Comparison of ENCODE assay signal across 17 mouse cellular contexts in the genomic region with DNA sequence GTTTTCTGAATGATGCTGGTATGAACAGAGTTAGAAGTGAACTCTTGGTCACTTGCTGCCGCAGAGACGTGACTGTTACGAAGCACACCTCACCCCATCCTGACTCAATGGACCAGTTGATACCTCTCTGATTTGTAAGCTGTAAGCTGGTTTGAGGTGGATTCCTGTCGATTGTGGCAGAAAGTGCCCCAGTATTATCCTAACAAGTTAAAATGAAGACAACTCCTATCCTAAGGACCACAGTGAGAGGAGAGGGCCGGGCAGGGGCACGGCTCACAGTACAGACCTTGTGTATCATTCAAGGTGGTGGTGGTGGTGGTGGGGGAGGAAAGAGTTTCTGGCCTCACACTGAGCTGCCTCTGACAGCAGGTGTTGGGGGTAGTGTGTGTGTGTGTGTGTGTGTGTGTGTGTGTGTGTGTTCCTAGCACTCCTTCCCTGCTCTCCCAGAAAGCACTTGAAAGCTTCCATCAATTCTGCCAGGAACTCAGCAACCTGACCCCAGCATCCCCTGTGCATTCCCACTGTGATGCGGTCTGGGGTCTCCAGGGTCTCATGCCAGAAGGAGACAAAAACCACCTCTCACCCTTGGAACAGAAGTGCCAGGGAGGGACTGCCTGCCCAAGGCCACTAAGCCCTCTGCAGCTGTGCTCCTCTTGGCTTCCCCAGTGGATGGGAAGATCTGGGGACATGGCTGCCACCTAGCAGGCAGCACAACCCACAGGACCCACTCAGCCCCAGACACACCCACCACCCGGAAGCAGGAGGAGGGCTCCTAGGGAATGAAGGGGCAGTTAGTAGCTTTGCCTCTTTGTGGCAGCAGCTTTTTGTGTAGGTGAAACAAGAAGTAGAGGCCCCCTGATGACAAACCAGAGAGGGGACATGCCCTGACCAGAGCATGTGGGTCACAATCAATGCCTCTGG. TPM values are rescaled to one million over a fixed set of nuclear protein-coding genes. Genes with fewer than 3 reads are reported as not detected.
DNase-seq lines count a peak whose midpoint lies in the region; ATAC-seq and TF ChIP-seq lines count a peak whose summit lies in the region.
"Had no signal": no experiment of that assay in that cellular context is flagged by ENCODE, and none has a peak within 500 bp of the region (broad histone marks: within the 10 kb centered on the region; RNA-seq: fewer than 3 reads in every experiment).

No protein-coding gene starts in this region.

- no peak for DNase-seq in lung, postnatal 0 days (ENCODE audit: low spot score)
- DNase-seq in lung, postnatal 25 days (ENCODE audit: low spot score): no peak
- peak; percentile 39 for DNase-seq in CH12.LX (ENCODE audit: extremely low read depth)
- no peak for DNase-seq in limb, embryonic 11.5 days (ENCODE audit: low spot score)
- peak; percentile 62 to 75 for DNase-seq in thymus, postnatal 10 days (ENCODE audit: low spot score in 2 of 2)
- no peak for DNase-seq in layer of hippocampus, adult 18-20 months (ENCODE audit: low spot score in 2 of 2)
- no peak for DNase-seq in adrenal gland, postnatal 36 days
- no peak for DNase-seq in cerebellum, postnatal 4 days (ENCODE audit: low spot score in 2 of 2)
- DNase-seq: adrenal gland, postnatal 10 days; cerebellum, adult 11-12 months; kidney, postnatal 4 days; lung, adult 2 months; right cerebral cortex, postnatal 25 days had no signal

- H3K9me3 ChIP-seq in lung, postnatal 0 days (ENCODE audit: low read length): no peaks in the 10 kb centered on the region
- H3K9me3 ChIP-seq in CH12.LX (replicated peaks; ENCODE audit: low read length): no peaks in the 10 kb centered on the region
- no peaks in the 10 kb centered on the region for H3K9me3 ChIP-seq in limb, embryonic 11.5 days (ENCODE audit: control insufficient read depth, low read length)
- H3K9me3 ChIP-seq: embryonic facial prominence, embryonic 13.5 days; intestine, embryonic 15.5 days; neural tube, embryonic 12.5 days had no signal

- in situ Hi-C loops in CH12.LX (cut with MboI; ENCODE audit: low pct_ligation_motif_present, low pct_unique_long_range_greater_than_20kb, low sequenced_read_pairs): no loop called here

- dilution Hi-C loops in CH12.LX (cut with MboI; ENCODE audit: extremely low pct_ligation_motif_present, extremely low pct_unique_long_range_greater_than_20kb, low sequenced_read_pairs): no loop called here

- H3K27me3 ChIP-seq in lung, postnatal 0 days (replicated peaks; ENCODE audit: insufficient read depth, low read length): no peaks in the 10 kb centered on the region
- no peaks in the 10 kb centered on the region for H3K27me3 ChIP-seq in CH12.LX (replicated peaks)
- no peaks in the 10 kb centered on the region for H3K27me3 ChIP-seq in limb, embryonic 11.5 days (ENCODE audit: control insufficient read depth, insufficient read depth, low read length)
- H3K27me3 ChIP-seq: embryonic facial prominence, embryonic 13.5 days; intestine, embryonic 15.5 days; neural tube, embryonic 12.5 days had no signal

- no peak overlapping the region for H3K4me3 ChIP-seq in lung, postnatal 0 days (ENCODE audit: low read depth, low read length)
- no peak overlapping the region for H3K4me3 ChIP-seq in CH12.LX (replicated peaks in 1 of 3; ENCODE audit: low read depth in 2 of 3, low read length in 2 of 3, poor library complexity in 1 of 3)
- H3K4me3 ChIP-seq in limb, embryonic 11.5 days (ENCODE audit: low read depth, low read length): no peak overlapping the region
- H3K4me3 ChIP-seq: embryonic facial prominence, embryonic 13.5 days; intestine, embryonic 15.5 days; neural tube, embryonic 12.5 days had no signal

- TF ChIP-seq CTCF in lung, postnatal 0 days (IDR thresholded peaks at IDR 0.05): 0 out of 2 replicates have a peak, but pooled peaks have one; percentile 3
- 0 out of 4 replicates have a peak, but pooled peaks of 1 of the 2 experiments have one; percentile 9 for TF ChIP-seq CTCF in CH12.LX (conservative IDR thresholded peaks at IDR 0.05 in 1 of 2, IDR thresholded peaks at IDR 0.05 in 1 of 2; ENCODE audit: low read depth in 2 of 2, low read length in 2 of 2)

- WGBS in lung, postnatal 0 days: 84% methylated on average over 8 of the region's 8 CpGs
- WGBS in limb, embryonic 11.5 days: 82% methylated on average over 8 of the region's 8 CpGs

- H3K9ac ChIP-seq in lung, postnatal 0 days (replicated peaks; ENCODE audit: low read depth): no peak overlapping the region
- H3K9ac ChIP-seq in CH12.LX (ENCODE audit: insufficient read depth, low read depth): no peak overlapping the region
- 0 out of 2 replicates have a peak overlapping the region, but pooled peaks have one; percentile 27 for H3K9ac ChIP-seq in limb, embryonic 11.5 days (ENCODE audit: low read length)
- H3K9ac ChIP-seq: embryonic facial prominence, embryonic 13.5 days; intestine, embryonic 15.5 days; neural tube, embryonic 12.5 days had no signal

- H3K4me1 ChIP-seq in lung, postnatal 0 days (ENCODE audit: insufficient read depth, low read depth, low read length): peaks cover 4% of the 10 kb centered on the region; the same call in 1 of the 2 replicates
- H3K4me1 ChIP-seq in CH12.LX (ENCODE audit: control insufficient read depth in 1 of 2, insufficient read depth in 2 of 2): peaks cover 37 to 60% of the 10 kb centered on the region in 2 experiments
- 0 out of 2 replicates have a peak, but pooled peaks cover 2% of the 10 kb centered on the region for H3K4me1 ChIP-seq in limb, embryonic 11.5 days (ENCODE audit: control insufficient read depth, insufficient read depth, low read length)
- H3K4me1 ChIP-seq: intestine, embryonic 15.5 days had no signal

- H3K79me2 ChIP-seq in CH12.LX (replicated peaks; ENCODE audit: control insufficient read depth, extremely low read depth, insufficient read depth, poor library complexity, severe bottlenecking): no peaks in the 10 kb centered on the region

- H3K4me2 ChIP-seq in lung, postnatal 0 days (replicated peaks; ENCODE audit: low read depth, low read length): no peak overlapping the region
- 0 out of 2 replicates have a peak overlapping the region, but pooled peaks have one; percentile 48 for H3K4me2 ChIP-seq in CH12.LX (ENCODE audit: insufficient read depth, low read depth, poor library complexity, severe bottlenecking)
- H3K4me2 ChIP-seq in limb, embryonic 11.5 days (ENCODE audit: low read depth, severe bottlenecking): no peak overlapping the region
- H3K4me2 ChIP-seq: embryonic facial prominence, embryonic 13.5 days; intestine, embryonic 15.5 days; neural tube, embryonic 12.5 days had no signal

- no peak; the same call in 1 of the 2 replicates for TF ChIP-seq RAD21 in CH12.LX (IDR thresholded peaks at IDR 0.05; ENCODE audit: low read depth, low read length)

- no peak; the same call in 1 of the 2 replicates for TF ChIP-seq POLR2A in CH12.LX (IDR thresholded peaks at IDR 0.05; ENCODE audit: low read depth, low read length)

- H3K36me3 ChIP-seq in lung, postnatal 0 days (ENCODE audit: insufficient read depth, low read length): peaks cover 12% of the 10 kb centered on the region; the same call in 1 of the 2 replicates
- H3K36me3 ChIP-seq in CH12.LX (replicated peaks in 1 of 2; ENCODE audit: control insufficient read depth in 1 of 2, insufficient read depth in 1 of 2, low read length in 1 of 2): peaks cover 42 to 61% of the 10 kb centered on the region in 2 experiments
- peaks cover 12% of the 10 kb centered on the region for H3K36me3 ChIP-seq in limb, embryonic 11.5 days (ENCODE audit: control insufficient read depth, insufficient read depth, low read length)

- H3K27ac ChIP-seq in lung, postnatal 0 days (ENCODE audit: low read length): no peak overlapping the region
- H3K27ac ChIP-seq in CH12.LX (ENCODE audit: insufficient read depth, low read depth): peak overlapping the region; percentile 29
- H3K27ac ChIP-seq in limb, embryonic 11.5 days (replicated peaks; ENCODE audit: low read depth, low read length): no peak overlapping the region
- H3K27ac ChIP-seq: embryonic facial prominence, embryonic 13.5 days; intestine, embryonic 15.5 days; neural tube, embryonic 12.5 days had no signal

- ATAC-seq in lung, postnatal 0 days: no peak
- ATAC-seq in limb, embryonic 11.5 days (ENCODE audit: insufficient number of reproducible peaks, low FRiP score, low TSS enrichment, low read depth): no peak

- no peak for TF ChIP-seq EP300 in lung, postnatal 0 days (IDR thresholded peaks at IDR 0.05)
- no peak for TF ChIP-seq EP300 in CH12.LX (IDR thresholded peaks at IDR 0.05; ENCODE audit: low read length)

TF ChIP-seq in CH12.LX, 34 proteins besides CTCF, POLR2A, EP300 and RAD21:
- 0 out of 2 replicates have a peak, but pooled peaks have one; percentile 20 for TF ChIP-seq KAT2A (IDR thresholded peaks at IDR 0.05; ENCODE audit: insufficient replicate concordance, low read length)
- TF ChIP-seq USF2 (conservative IDR thresholded peaks at IDR 0.05; ENCODE audit: low read depth, low read length): no peak
- peak; percentile 16; the same call in 1 of the 2 replicates for TF ChIP-seq POLR2AphosphoS2 (IDR thresholded peaks at IDR 0.05; ENCODE audit: low read depth, low read length)
- TF ChIP-seq ELF1 (IDR thresholded peaks at IDR 0.05; ENCODE audit: low read depth, low read length): peak; percentile 74
- TF ChIP-seq E2F4 (IDR thresholded peaks at IDR 0.05; ENCODE audit: insufficient replicate concordance, low read depth, low read length): no peak

RNA-seq across cellular contexts. Expression of a gene that starts 34.3 kb away (rescaled TPM):
- 0.38 and 0.65 TPM in 2 replicates for polyA plus RNA-seq in lung, postnatal 0 days (2015; fragmentation: Nextera tagmentation; extraction: Ambion mirVana)
- total RNA-seq in CH12.LX (2012; rRNA removed): 129 and 142 TPM in 2 replicates
- 95.5 and 103 TPM in 2 replicates for total RNA-seq in CH12.LX (2014; rRNA removed)
- polyA plus RNA-seq in CH12.LX (2012; ENCODE audit: insufficient read length, low read depth): 191 and 252 TPM in 2 replicates
- polyA plus RNA-seq in limb, embryonic 11.5 days (2014; fragmentation: Nextera tagmentation; extraction: Ambion mirVana): 0.11 and 0.20 TPM in 2 replicates
- total RNA-seq in layer of hippocampus, adult 18-20 months (2021): 1 to 10 TPM; 1.1 to 1.3 TPM
- under 1 TPM; 0.43 to 0.56 TPM for total RNA-seq in adrenal gland, postnatal 36 days (2021)
- polyA plus RNA-seq: heart, embryonic 14.5 days had no signal

Comparison
In these comparisons a context has a peak if more than half of its experiments do, and no peak if none do; other contexts are left out.
1. DNase-seq: peak in CH12.LX (single experiment) and thymus, postnatal 10 days (2 of 2); none in lung, postnatal 0 days (single experiment), lung, postnatal 25 days (single experiment), limb, embryonic 11.5 days (single experiment), layer of hippocampus, adult 18-20 months (0 of 2), adrenal gland, postnatal 36 days (0 of 2) and cerebellum, postnatal 4 days (0 of 2).
2. RNA of a gene that starts 34.3 kb away (total RNA-seq): 95.5 to 142 TPM in CH12.LX; 1.1 to 1.3 TPM in layer of hippocampus, adult 18-20 months and 0.43 to 0.56 TPM in adrenal gland, postnatal 36 days; every median in the first group is over 10 times any median in the second.